Mouse (Mus musculus) Patski (cell line): ENCODE results near the gene Hrg. TPM values are rescaled to one million over a fixed set of nuclear protein-coding genes. Genes with fewer than 3 reads are reported as not detected.
"Not testable (repeated sequence)": the region's sequence is repeated elsewhere in the genome, so short reads cannot be mapped to it uniquely, and the experiment has no call there.

Experiments used
- ATAC-seq: fragments of 100-300 bp; one replicate; pipeline ENCODE4 v1.8.0; 2021
- CTCF ChIA-PET: fragments of 350-600 bp; sonication (Branson Sonifier 250); formaldehyde crosslinking; loops from one replicate; lab custom pipeline; 2022; ENCODE audit warnings: inconsistent platforms; lab: Charles Lee
- POLR2A ChIA-PET: fragments of 350-600 bp; sonication (Branson Sonifier 250); formaldehyde crosslinking; loops from one replicate; lab custom pipeline; 2022; ENCODE audit warnings: antibody characterized with exemption, inconsistent platforms; lab: Charles Lee
- DNase-seq: peaks from one replicate; pipeline ENCODE4 v3.0.0-alpha.2; 2011; ENCODE audit warnings: low read depth, low spot score
- H3K27me3 ChIP-seq: fragments of 371-371 bp; one replicate; pipeline ENCODE4 v1.5.1; 2021
- CTCF ChIP-seq: fragments of 100-300 bp; IDR thresholded peaks from one replicate; pipeline ENCODE4 v1.5.1; 2021
- in situ Hi-C: fragments of 300-500 bp; cut with MboI; formaldehyde crosslinking; loops from 3 replicates; pipeline ENCODE4 v1.11.1; 2018; ENCODE audit warnings: low pct_unique_long_range_greater_than_20kb, mixed read lengths
- polyA plus RNA-seq: library from polyadenylated mRNA; unstranded; gene quantifications from one replicate; pipeline ENCODE4 v1.2.3, GENCODE M21; 2021

The Hrg gene
- polyA plus RNA-seq, 1 experiment from 2014 or later = not detected

DNA sequence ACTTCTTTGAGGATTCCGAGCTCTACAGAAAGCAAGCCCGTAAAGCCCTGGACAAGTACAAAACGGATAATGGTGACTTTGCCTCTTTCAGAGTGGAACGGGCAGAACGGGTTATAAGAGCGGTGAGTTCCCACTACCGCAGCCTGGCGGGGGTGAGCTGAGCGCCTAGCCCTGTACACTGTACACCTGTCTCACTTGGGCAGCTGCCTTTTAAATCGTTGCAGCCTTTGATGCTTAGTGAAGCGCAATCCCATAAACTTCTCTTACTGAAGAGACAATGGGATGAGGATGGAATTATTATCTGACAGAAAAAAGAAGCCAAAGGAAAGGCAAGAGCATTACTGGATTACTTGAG is 5.2 kb downstream of the Hrg start:
- ChIA-PET CTCF (interaction anchor here (0.9 kb wide), 1 partner anchor 90 kb away, joined by 3 read pairs; no protein-coding TSS in a partner anchor), POLR2A (interaction anchor here (1.0 kb wide), 1 partner anchor 97 kb away, joined by 3 read pairs; no protein-coding TSS in a partner anchor)
- in situ Hi-C loops = loop anchor here (10.0 kb wide), 1 partner anchor 391 kb away; no protein-coding TSS in a partner anchor
- DNase-seq = no peak
- no peak for ATAC-seq
- H3K27me3 ChIP-seq = no peaks in the 10 kb centered on the region
- no peak for TF ChIP-seq CTCF

DNA sequence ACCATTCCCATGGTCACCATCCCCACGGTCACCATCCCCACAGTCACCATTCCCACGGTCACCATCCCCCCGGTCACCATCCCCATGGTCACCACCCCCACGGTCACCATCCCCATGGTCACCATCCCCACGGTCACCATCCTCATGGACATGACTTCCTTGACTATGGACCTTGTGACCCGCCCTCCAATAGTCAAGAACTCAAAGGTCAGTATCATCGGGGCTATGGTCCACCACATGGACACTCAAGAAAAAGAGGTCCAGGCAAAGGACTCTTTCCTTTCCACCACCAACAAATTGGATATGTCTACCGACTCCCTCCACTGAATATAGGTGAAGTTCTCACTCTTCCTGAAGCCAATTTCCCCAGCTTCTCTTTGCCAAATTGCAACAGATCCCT is 10.2 kb downstream of the Hrg start:
- no peak for TF ChIP-seq CTCF
- ChIA-PET POLR2A (no interaction called here), CTCF (no interaction called here)
- in situ Hi-C loops = no loop called here
- DNase-seq = no peak
- H3K27me3 ChIP-seq = no peaks in the 10 kb centered on the region
- no peak for ATAC-seq

DNA sequence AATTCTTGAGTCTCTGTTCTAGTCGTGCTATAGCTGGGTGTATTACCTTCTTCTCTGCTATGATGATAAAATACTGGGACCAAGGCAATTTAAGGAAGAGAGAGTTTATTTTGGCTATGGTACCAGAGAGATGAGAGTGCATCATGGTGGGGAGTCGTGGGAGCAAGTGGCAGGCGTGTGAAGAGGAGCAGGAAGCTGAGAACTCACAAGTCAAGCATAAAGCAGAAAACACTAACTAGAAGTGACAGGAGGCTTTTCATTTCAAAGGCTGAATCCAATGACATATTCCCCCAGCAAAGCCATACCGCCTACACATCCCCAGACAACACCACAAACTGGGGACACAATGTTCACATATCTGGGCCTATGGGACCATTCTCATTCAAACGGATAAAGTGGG is 11.4 kb downstream of the Hrg start:
- ChIA-PET CTCF (no interaction called here), POLR2A (interaction anchor here (0.6 kb wide), 1 partner anchor 674 kb away, joined by 3 read pairs; no protein-coding TSS in a partner anchor)
- H3K27me3 ChIP-seq = no peaks in the 10 kb centered on the region
- no peak for TF ChIP-seq CTCF
- in situ Hi-C loops = no loop called here
- ATAC-seq = no peak
- DNase-seq = no peak

DNA sequence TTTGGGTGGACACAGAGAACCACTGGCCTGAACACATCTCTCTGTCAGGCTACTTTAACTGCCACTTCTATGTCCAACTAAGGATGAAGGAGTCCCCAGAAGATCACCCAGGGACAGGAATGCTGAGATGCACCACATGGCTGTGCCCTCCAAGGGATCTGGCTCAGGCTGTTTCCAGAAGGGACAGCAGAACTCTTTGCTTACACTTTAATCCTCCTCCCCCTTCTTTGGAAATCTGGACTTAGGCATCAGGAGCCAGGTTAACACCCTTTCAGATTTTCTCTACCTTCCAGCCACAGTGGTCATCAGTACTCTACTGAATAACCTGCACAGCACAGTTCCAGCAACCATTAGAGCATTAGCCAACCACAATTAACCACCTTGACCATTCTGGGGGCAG is 12.4 kb downstream of the Hrg start:
- ATAC-seq = no peak
- ChIA-PET POLR2A (no interaction called here), CTCF (interaction anchor here (1.5 kb wide), 1 partner anchor 68 kb away, joined by 3 read pairs; no protein-coding TSS in a partner anchor)
- no peaks in the 10 kb centered on the region for H3K27me3 ChIP-seq
- TF ChIP-seq CTCF = no peak
- no peak for DNase-seq
- in situ Hi-C loops = no loop called here

DNA sequence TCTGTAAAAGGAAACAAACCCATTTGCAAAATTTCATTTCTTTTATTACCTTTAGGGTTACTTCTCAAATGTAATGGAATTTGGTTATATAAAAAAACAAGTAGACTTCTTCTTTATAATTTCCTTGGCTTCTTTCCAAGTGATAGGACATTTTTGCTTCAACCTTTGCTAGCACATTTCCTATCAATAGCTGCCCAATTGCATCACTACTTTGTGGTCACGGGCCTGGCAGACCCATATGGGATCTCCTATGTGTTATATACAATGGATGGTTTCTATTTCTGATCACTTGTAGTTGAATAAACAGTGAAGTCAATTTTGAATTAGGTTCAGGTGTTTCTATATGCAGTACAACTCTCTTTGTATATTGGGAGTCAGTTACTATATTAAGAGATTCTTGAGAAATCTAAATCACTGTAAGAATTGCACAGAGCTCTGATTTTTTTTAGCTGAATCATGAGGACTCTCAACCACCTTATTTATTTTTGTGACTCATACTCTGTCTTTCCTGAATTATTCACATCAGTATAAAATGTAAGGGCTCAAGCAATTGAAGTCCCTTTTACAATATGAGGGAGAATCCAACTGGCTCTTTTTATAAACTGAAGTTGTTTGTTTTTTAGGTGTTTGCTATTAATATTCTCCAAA is 16.6 kb downstream of the Hrg start:
- in situ Hi-C loops = no loop called here
- ATAC-seq = no peak
- POLR2A ChIA-PET = no interaction called here
- H3K27me3 ChIP-seq = no peaks in the 10 kb centered on the region
- CTCF ChIA-PET = no interaction called here
- DNase-seq = no peak
- TF ChIP-seq CTCF = no peak

DNA sequence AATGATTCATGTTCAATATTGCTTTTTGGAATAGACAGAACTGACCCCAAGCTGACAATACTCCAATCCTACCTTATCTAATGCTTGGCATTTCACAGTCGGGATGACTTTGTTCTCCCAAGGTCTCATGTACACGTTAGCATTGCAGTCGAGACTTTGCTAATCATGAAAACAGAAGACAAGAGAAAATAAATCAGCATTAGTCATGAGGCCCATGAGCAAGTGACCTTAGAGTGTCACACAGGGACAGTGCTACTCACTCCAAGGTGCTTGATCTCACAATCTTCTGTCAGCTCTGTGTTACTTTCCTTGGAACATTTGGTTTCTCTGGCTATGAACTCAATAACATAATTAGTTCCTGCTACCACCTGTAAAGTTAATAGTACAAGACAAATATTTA is 46.1 kb downstream of the Hrg start:
- ATAC-seq, CTCF ChIA-PET, POLR2A ChIA-PET, in situ Hi-C loops, DNase-seq, H3K27me3 ChIP-seq: not testable (repeated sequence)

Other genes starting within 250 kb of the Hrg start
- 0.60 TPM for gene Crygs, start 139.5 kb upstream of the Hrg start, polyA plus RNA-seq
- gene Tbccd1, start 93.4 kb upstream of the Hrg start, polyA plus RNA-seq = 24.7 TPM
- 140 TPM for gene Dnajb11, start 93.2 kb upstream of the Hrg start, polyA plus RNA-seq
- not detected for gene Ahsg, start 59.8 kb upstream of the Hrg start, polyA plus RNA-seq
- gene Fetub, start 32.7 kb upstream of the Hrg start, polyA plus RNA-seq = 0.21 TPM
- gene Kng2, start 78.4 kb downstream of the Hrg start, polyA plus RNA-seq = 7.6 TPM
- 9.8 TPM for gene Kng1, start 106.8 kb downstream of the Hrg start, polyA plus RNA-seq
- 578 TPM for gene Eif4a2, start 156.4 kb downstream of the Hrg start, polyA plus RNA-seq
- 25.8 TPM for gene Rfc4, start 176.7 kb downstream of the Hrg start, polyA plus RNA-seq
- gene Adipoq, start 195.5 kb downstream of the Hrg start, polyA plus RNA-seq = not detected